Mouse (Mus musculus) liver, embryonic 11.5 days (tissue): Measurements from ENCODE around the gene 1190005I06Rik. TPM values are rescaled to one million over a fixed set of nuclear protein-coding genes. Genes with fewer than 3 reads are reported as not detected.

Experiments used
- ATAC-seq: fragments of 200-750 bp; cut with Nextera tagmentation; replicated peaks from 2 replicates; pipeline ENCODE4 v1.8.0; 2017; ENCODE audit warnings: moderate number of reproducible peaks, mild to moderate bottlenecking, moderate TSS enrichment, moderate library complexity; ENCODE audit not compliant: low FRiP score
- DNase-seq: peaks from one replicate; pipeline ENCODE4 v3.0.0-alpha.2; 2017; ENCODE audit warnings: low spot score
- H3K27ac ChIP-seq: fragments of 300-500 bp; sonication (generic); 2 replicates; pipeline ENCODE4 v1.5.1; 2014; ENCODE audit warnings: mild to moderate bottlenecking, low read depth, low read length, control low read depth
- H3K27me3 ChIP-seq: fragments of 300-500 bp; sonication (generic); replicated peaks from 2 replicates; pipeline ENCODE4 v1.6.1; 2014; ENCODE audit warnings: low read length, mixed read lengths; ENCODE audit not compliant: control insufficient read depth, insufficient read depth
- H3K36me3 ChIP-seq: fragments of 300-500 bp; sonication (generic); 2 replicates; pipeline ENCODE4 v1.6.1; 2014; ENCODE audit warnings: mild to moderate bottlenecking, low read length, moderate library complexity, mixed read lengths; ENCODE audit not compliant: control insufficient read depth, insufficient read depth
- H3K4me1 ChIP-seq: fragments of 300-500 bp; sonication (generic); replicated peaks from 2 replicates; pipeline ENCODE4 v1.6.1; 2014; ENCODE audit warnings: low read length, mixed read lengths; ENCODE audit not compliant: control insufficient read depth, insufficient read depth
- H3K4me2 ChIP-seq: fragments of 300-500 bp; sonication (generic); 2 replicates; pipeline ENCODE4 v1.6.1; 2014; ENCODE audit warnings: mild to moderate bottlenecking, control low read depth, moderate library complexity
- H3K4me3 ChIP-seq: fragments of 300-500 bp; sonication (generic); 2 replicates; pipeline ENCODE4 v1.5.1; 2014; ENCODE audit warnings: low read depth, low read length, control low read depth
- H3K9ac ChIP-seq: fragments of 300-500 bp; sonication (generic); 2 replicates; pipeline ENCODE4 v1.6.1; 2014; ENCODE audit warnings: low read depth, low read length, control low read depth
- H3K9me3 ChIP-seq: fragments of 300-500 bp; sonication (generic); 2 replicates; pipeline ENCODE4 v1.6.1; 2016; ENCODE audit warnings: low read length, inconsistent platforms, mixed read lengths; ENCODE audit not compliant: control insufficient read depth
- WGBS: fragments of 180-500 bp; shearing (Covaris S2); extraction: QIAGEN DNeasy Blood & Tissue Kit; methylation state at CpG from one replicate; pipeline ENCODE4 v1.1.7; 2014; 5-methylcytosine and 5-hydroxymethylcytosine counted together
- polyA plus RNA-seq: library from polyadenylated mRNA; unstranded; fragments of >200 nt; fragmentation: Nextera tagmentation; extraction: Ambion mirVana; gene quantifications from 2 replicates; pipeline ENCODE4 v1.2.1, GENCODE M21; 2014

The 1190005I06Rik gene
- polyA plus RNA-seq, 1 experiment from 2014 or later, result 4.1 TPM

- Histone ChIP-seq H3K27ac (no peak overlapping the region; the same call in 1 of the 2 replicates), H3K4me1 (peaks cover 14% of the 10 kb centered on the region), H3K27me3 (no peaks in the 10 kb centered on the region), H3K9me3 (no peaks in the 10 kb centered on the region), H3K4me3 (no peak overlapping the region), H3K4me2 (no peak overlapping the region), H3K36me3 (peaks cover 72% of the 10 kb centered on the region), H3K9ac (no peak overlapping the region)
- DNase-seq, result peak; percentile 81
- no peak for ATAC-seq
- 61% methylated on average over 13 of the region's 13 CpGs for WGBS
These were observed 77.3 kb downstream of the 1190005I06Rik start for GRCm38 (mm10) chr8:120569939-120570715.

GRCm38 (mm10) chr8:120569123-120569522, 78.3 kb downstream of the 1190005I06Rik start:
- no peak for DNase-seq
- 92% methylated on average over 17 of the region's 17 CpGs for WGBS
- ATAC-seq, result no peak
- peaks cover 66% of the 10 kb centered on the region for H3K36me3 ChIP-seq
- no peak overlapping the region for H3K4me3 ChIP-seq
- H3K27ac ChIP-seq, result no peak overlapping the region
- no peak overlapping the region for H3K9ac ChIP-seq
- H3K9me3 ChIP-seq, result no peaks in the 10 kb centered on the region
- peaks cover 18% of the 10 kb centered on the region for H3K4me1 ChIP-seq
- H3K4me2 ChIP-seq, result no peak overlapping the region
- H3K27me3 ChIP-seq, result no peaks in the 10 kb centered on the region

- H3K4me2 ChIP-seq, result no peak overlapping the region
- no peak for DNase-seq
- peaks cover 26% of the 10 kb centered on the region for H3K4me1 ChIP-seq
- no peak for ATAC-seq
- H3K4me3 ChIP-seq, result no peak overlapping the region
- H3K9ac ChIP-seq, result no peak overlapping the region
- H3K36me3 ChIP-seq, result peaks cover 59% of the 10 kb centered on the region
- no peak overlapping the region for H3K27ac ChIP-seq
- H3K9me3 ChIP-seq, result no peaks in the 10 kb centered on the region
- no peaks in the 10 kb centered on the region for H3K27me3 ChIP-seq
- 97% methylated on average over 37 of the region's 37 CpGs for WGBS
These were observed 79.2 kb downstream of the 1190005I06Rik start for GRCm38 (mm10) chr8:120568164-120568798.

- H3K4me1 ChIP-seq, result peaks cover 32% of the 10 kb centered on the region
- DNase-seq (no peak), ATAC-seq (no peak)
- H3K9me3 ChIP-seq, result no peaks in the 10 kb centered on the region
- WGBS, result 94% methylated on average over 17 of the region's 17 CpGs
- no peak overlapping the region for H3K4me2 ChIP-seq
- H3K36me3 ChIP-seq, result peaks cover 59% of the 10 kb centered on the region
- no peak overlapping the region for H3K27ac ChIP-seq
- H3K27me3 ChIP-seq, result no peaks in the 10 kb centered on the region
- H3K4me3 ChIP-seq, result no peak overlapping the region
- no peak overlapping the region for H3K9ac ChIP-seq
These were observed 79.7 kb downstream of the 1190005I06Rik start for GRCm38 (mm10) chr8:120567731-120568130.

- H3K27me3 ChIP-seq, result no peaks in the 10 kb centered on the region
- DNase-seq (no peak), ATAC-seq (no peak)
- 88% methylated on average over 8 of the region's 8 CpGs for WGBS
- no peak overlapping the region for H3K9ac ChIP-seq
- peaks cover 36% of the 10 kb centered on the region for H3K4me1 ChIP-seq
- no peaks in the 10 kb centered on the region for H3K9me3 ChIP-seq
- peaks cover 49% of the 10 kb centered on the region for H3K36me3 ChIP-seq
- H3K4me2 ChIP-seq, result no peak overlapping the region
- H3K4me3 ChIP-seq, result no peak overlapping the region
- H3K27ac ChIP-seq, result no peak overlapping the region
These were observed 80.8 kb downstream of the 1190005I06Rik start for GRCm38 (mm10) chr8:120566681-120567080.

- no peak for ATAC-seq
- Histone ChIP-seq H3K36me3 (peaks cover 36% of the 10 kb centered on the region), H3K27ac (peak overlapping the region; percentile 17; the same call in 1 of the 2 replicates), H3K27me3 (no peaks in the 10 kb centered on the region), H3K4me1 (peaks cover 39% of the 10 kb centered on the region), H3K9ac (no peak overlapping the region), H3K4me2 (no peak overlapping the region), H3K9me3 (no peaks in the 10 kb centered on the region), H3K4me3 (no peak overlapping the region)
- no peak for DNase-seq
- WGBS, result 60% methylated on average over 7 of the region's 7 CpGs
These were observed 82.2 kb downstream of the 1190005I06Rik start for GRCm38 (mm10) chr8:120565151-120565711.

- H3K9me3 ChIP-seq, result no peaks in the 10 kb centered on the region
- peak overlapping the region; percentile 60 for H3K27ac ChIP-seq
- H3K4me3 ChIP-seq, result no peak overlapping the region
- H3K4me2 ChIP-seq, result no peak overlapping the region; the same call in 1 of the 2 replicates
- H3K36me3 ChIP-seq, result peaks cover 35% of the 10 kb centered on the region
- no peak for DNase-seq
- no peaks in the 10 kb centered on the region for H3K27me3 ChIP-seq
- peak; percentile 19; the same call in 1 of the 2 replicates for ATAC-seq
- WGBS, result 61% methylated on average over 20 of the region's 20 CpGs
- peaks cover 42% of the 10 kb centered on the region for H3K4me1 ChIP-seq
- no peak overlapping the region for H3K9ac ChIP-seq
These were observed 83.3 kb downstream of the 1190005I06Rik start for GRCm38 (mm10) chr8:120563851-120564837.

- Histone ChIP-seq H3K9me3 (no peaks in the 10 kb centered on the region), H3K27me3 (no peaks in the 10 kb centered on the region), H3K27ac (peak overlapping the region; percentile 60), H3K4me3 (no peak overlapping the region), H3K4me1 (peaks cover 47% of the 10 kb centered on the region), H3K36me3 (peaks cover 32% of the 10 kb centered on the region), H3K4me2 (peak overlapping the region; percentile 5; the same call in 1 of the 2 replicates), H3K9ac (no peak overlapping the region)
- DNase-seq (no peak), ATAC-seq (no peak; the same call in 1 of the 2 replicates)
- WGBS, result 34% methylated on average over 8 of the region's 8 CpGs
These were observed 84.1 kb downstream of the 1190005I06Rik start for GRCm38 (mm10) chr8:120563348-120563724.
